Mouse (Mus musculus): ENCODE results near the gene Sos2. TPM values are rescaled to one million over a fixed set of nuclear protein-coding genes. Genes with fewer than 3 reads are reported as not detected.
"Not testable (repeated sequence)": the region's sequence is repeated elsewhere in the genome, so short reads cannot be mapped to it uniquely, and the experiment has no call there.

Sos2 gene
- polyA plus RNA-seq, 1 experiment from 2014 or later = 9.2 TPM

GRCm38 (mm10) chr12:69649511-69649910 is 32.1 kb downstream of the Sos2 start:
- Histone ChIP-seq H3K27me3 (replicated peaks; ENCODE audit: control insufficient read depth, insufficient read depth, low read length) (no peaks in the 10 kb centered on the region), H3K27ac (ENCODE audit: low read depth, low read length) (no peak overlapping the region), H3K4me3 (ENCODE audit: low read depth, low read length) (no peak overlapping the region), H3K4me1 (replicated peaks; ENCODE audit: control insufficient read depth, insufficient read depth, low read length) (no peaks in the 10 kb centered on the region), H3K36me3 (ENCODE audit: control insufficient read depth, insufficient read depth, low read length) (peaks cover 7% of the 10 kb centered on the region), H3K4me2 (no peak overlapping the region), H3K9ac (ENCODE audit: low read depth, low read length) (no peak overlapping the region), H3K9me3 (ENCODE audit: control insufficient read depth, low read length) (no peaks in the 10 kb centered on the region)
- DNase-seq (ENCODE audit: low spot score) (no peak), ATAC-seq (replicated peaks; ENCODE audit: low FRiP score) (no peak)
- WGBS = 80% methylated on average over 8 of the region's 8 CpGs

- no peaks in the 10 kb centered on the region for H3K27me3 ChIP-seq (replicated peaks; ENCODE audit: control insufficient read depth, insufficient read depth, low read length)
- no peak overlapping the region for H3K9ac ChIP-seq (ENCODE audit: low read depth, low read length)
- no peak for ATAC-seq (replicated peaks; ENCODE audit: low FRiP score)
- no peak overlapping the region for H3K27ac ChIP-seq (ENCODE audit: low read depth, low read length)
- H3K4me1 ChIP-seq (replicated peaks; ENCODE audit: control insufficient read depth, insufficient read depth, low read length) = no peaks in the 10 kb centered on the region
- no peak overlapping the region for H3K4me2 ChIP-seq
- no peak overlapping the region for H3K4me3 ChIP-seq (ENCODE audit: low read depth, low read length)
- WGBS = 77% methylated on average over 8 of the region's 8 CpGs
- DNase-seq (ENCODE audit: low spot score) = peak; percentile 9
- H3K36me3 ChIP-seq (ENCODE audit: control insufficient read depth, insufficient read depth, low read length) = no peaks in the 10 kb centered on the region; the same call in 1 of the 2 replicates
- H3K9me3 ChIP-seq (ENCODE audit: control insufficient read depth, low read length) = no peaks in the 10 kb centered on the region
Observed at GRCm38 (mm10) chr12:69645821-69646616, 35.6 kb downstream of the Sos2 start.

GRCm38 (mm10) chr12:69644877-69645276 is 36.8 kb downstream of the Sos2 start:
- DNase-seq (ENCODE audit: low spot score) = no peak
- no peak overlapping the region for H3K9ac ChIP-seq (ENCODE audit: low read depth, low read length)

GRCm38 (mm10) chr12:69642877-69643276 is 38.8 kb downstream of the Sos2 start:
- Histone ChIP-seq H3K4me1 (replicated peaks; ENCODE audit: control insufficient read depth, insufficient read depth, low read length) (no peaks in the 10 kb centered on the region), H3K4me2 (no peak overlapping the region), H3K4me3 (ENCODE audit: low read depth, low read length) (no peak overlapping the region), H3K9me3 (ENCODE audit: control insufficient read depth, low read length) (no peaks in the 10 kb centered on the region), H3K36me3 (ENCODE audit: control insufficient read depth, insufficient read depth, low read length) (peaks cover 2% of the 10 kb centered on the region; the same call in 1 of the 2 replicates), H3K27me3 (replicated peaks; ENCODE audit: control insufficient read depth, insufficient read depth, low read length) (no peaks in the 10 kb centered on the region), H3K27ac (ENCODE audit: low read depth, low read length) (no peak overlapping the region), H3K9ac (ENCODE audit: low read depth, low read length) (no peak overlapping the region)
- DNase-seq (ENCODE audit: low spot score) (no peak), ATAC-seq (replicated peaks; ENCODE audit: low FRiP score) (no peak)
- WGBS = 82% methylated on average over 5 of the region's 5 CpGs

More at GRCm38 (mm10) chr12:69644877-69645276, 36.8 kb downstream of the Sos2 start:
- H3K4me1 ChIP-seq (replicated peaks; ENCODE audit: control insufficient read depth, insufficient read depth, low read length) = no peaks in the 10 kb centered on the region
- no peak overlapping the region for H3K4me2 ChIP-seq
- no peaks in the 10 kb centered on the region for H3K27me3 ChIP-seq (replicated peaks; ENCODE audit: control insufficient read depth, insufficient read depth, low read length)
- no peak for ATAC-seq (replicated peaks; ENCODE audit: low FRiP score)
- no peak overlapping the region for H3K27ac ChIP-seq (ENCODE audit: low read depth, low read length)
- H3K9me3 ChIP-seq (ENCODE audit: control insufficient read depth, low read length) = no peaks in the 10 kb centered on the region
- 85% methylated on average over 3 of the region's 3 CpGs for WGBS
- H3K4me3 ChIP-seq (ENCODE audit: low read depth, low read length) = no peak overlapping the region
- H3K36me3 ChIP-seq (ENCODE audit: control insufficient read depth, insufficient read depth, low read length) = peaks cover 2% of the 10 kb centered on the region; the same call in 1 of the 2 replicates

GRCm38 (mm10) chr12:69634761-69635160 is 46.9 kb downstream of the Sos2 start:
- Histone ChIP-seq H3K36me3 (ENCODE audit: control insufficient read depth, insufficient read depth, low read length) (no peaks in the 10 kb centered on the region; the same call in 1 of the 2 replicates), H3K4me2 (no peak overlapping the region), H3K4me1 (replicated peaks; ENCODE audit: control insufficient read depth, insufficient read depth, low read length) (no peaks in the 10 kb centered on the region), H3K27me3 (replicated peaks; ENCODE audit: control insufficient read depth, insufficient read depth, low read length) (no peaks in the 10 kb centered on the region), H3K27ac (ENCODE audit: low read depth, low read length) (no peak overlapping the region), H3K9ac (ENCODE audit: low read depth, low read length) (no peak overlapping the region), H3K9me3 (ENCODE audit: control insufficient read depth, low read length) (no peaks in the 10 kb centered on the region), H3K4me3 (ENCODE audit: low read depth, low read length) (no peak overlapping the region)
- 79% methylated on average over 3 of the region's 3 CpGs for WGBS
- ATAC-seq (replicated peaks; ENCODE audit: low FRiP score) = no peak
- DNase-seq (ENCODE audit: low spot score) = no peak

- not testable (repeated sequence) for ATAC-seq (replicated peaks; ENCODE audit: low FRiP score); H3K27ac ChIP-seq (ENCODE audit: low read depth, low read length); H3K36me3 ChIP-seq (ENCODE audit: control insufficient read depth, insufficient read depth, low read length); H3K4me1 ChIP-seq (replicated peaks; ENCODE audit: control insufficient read depth, insufficient read depth, low read length); H3K27me3 ChIP-seq (replicated peaks; ENCODE audit: control insufficient read depth, insufficient read depth, low read length); H3K9me3 ChIP-seq (ENCODE audit: control insufficient read depth, low read length); H3K4me3 ChIP-seq (ENCODE audit: low read depth, low read length); DNase-seq (ENCODE audit: low spot score); H3K9ac ChIP-seq (ENCODE audit: low read depth, low read length); H3K4me2 ChIP-seq
- WGBS = 58% methylated on average over 5 of the region's 5 CpGs
Observed at GRCm38 (mm10) chr12:69618590-69618989, 63.1 kb downstream of the Sos2 start.

- ATAC-seq (replicated peaks; ENCODE audit: low FRiP score) (no peak), DNase-seq (ENCODE audit: low spot score) (no peak)
- Histone ChIP-seq H3K4me1 (replicated peaks; ENCODE audit: control insufficient read depth, insufficient read depth, low read length) (no peaks in the 10 kb centered on the region), H3K9ac (ENCODE audit: low read depth, low read length) (no peak overlapping the region), H3K4me2 (no peak overlapping the region), H3K9me3 (ENCODE audit: control insufficient read depth, low read length) (no peaks in the 10 kb centered on the region), H3K27me3 (replicated peaks; ENCODE audit: control insufficient read depth, insufficient read depth, low read length) (no peaks in the 10 kb centered on the region), H3K36me3 (ENCODE audit: control insufficient read depth, insufficient read depth, low read length) (no peaks in the 10 kb centered on the region; the same call in 1 of the 2 replicates), H3K4me3 (ENCODE audit: low read depth, low read length) (no peak overlapping the region), H3K27ac (ENCODE audit: low read depth, low read length) (no peak overlapping the region)
- WGBS = 89% methylated on average over 2 of the region's 2 CpGs
Observed at GRCm38 (mm10) chr12:69604367-69604766, 77.3 kb downstream of the Sos2 start.

- WGBS = 80% methylated on average over 4 of the region's 4 CpGs
- Histone ChIP-seq H3K4me1 (replicated peaks; ENCODE audit: control insufficient read depth, insufficient read depth, low read length) (no peaks in the 10 kb centered on the region), H3K9ac (ENCODE audit: low read depth, low read length) (no peak overlapping the region), H3K4me3 (ENCODE audit: low read depth, low read length) (no peak overlapping the region), H3K27me3 (replicated peaks; ENCODE audit: control insufficient read depth, insufficient read depth, low read length) (no peaks in the 10 kb centered on the region), H3K36me3 (ENCODE audit: control insufficient read depth, insufficient read depth, low read length) (peaks cover 6% of the 10 kb centered on the region; the same call in 1 of the 2 replicates), H3K27ac (ENCODE audit: low read depth, low read length) (no peak overlapping the region), H3K9me3 (ENCODE audit: control insufficient read depth, low read length) (no peaks in the 10 kb centered on the region), H3K4me2 (no peak overlapping the region)
- no peak for DNase-seq (ENCODE audit: low spot score)
- ATAC-seq (replicated peaks; ENCODE audit: low FRiP score) = no peak
Observed at GRCm38 (mm10) chr12:69597446-69597845, 84.2 kb downstream of the Sos2 start.

- Histone ChIP-seq H3K4me3 (ENCODE audit: low read depth, low read length) (no peak overlapping the region), H3K27ac (ENCODE audit: low read depth, low read length) (no peak overlapping the region), H3K9ac (ENCODE audit: low read depth, low read length) (no peak overlapping the region), H3K4me2 (no peak overlapping the region), H3K36me3 (ENCODE audit: control insufficient read depth, insufficient read depth, low read length) (peaks cover 10% of the 10 kb centered on the region; the same call in 1 of the 2 replicates), H3K9me3 (ENCODE audit: control insufficient read depth, low read length) (no peaks in the 10 kb centered on the region), H3K4me1 (replicated peaks; ENCODE audit: control insufficient read depth, insufficient read depth, low read length) (no peaks in the 10 kb centered on the region), H3K27me3 (replicated peaks; ENCODE audit: control insufficient read depth, insufficient read depth, low read length) (no peaks in the 10 kb centered on the region)
- ATAC-seq (replicated peaks; ENCODE audit: low FRiP score) = no peak
- no peak for DNase-seq (ENCODE audit: low spot score)
- 83% methylated on average over 5 of the region's 5 CpGs for WGBS
Observed at GRCm38 (mm10) chr12:69593130-69593529, 88.5 kb downstream of the Sos2 start.

Measured in liver, embryonic 11.5 days (tissue).